Mouse (Mus musculus) stomach, postnatal 0 days (tissue): ENCODE measurements around the gene Nme3.

Source experiments
- CTCF ChIP-seq: IDR thresholded peaks from 2 replicates; pipeline ENCODE4 v1.5.1; 2016; ENCODE audit warnings: antibody characterized with exemption, low read depth, mild to moderate bottlenecking, moderate library complexity
- EP300 ChIP-seq: optimal IDR thresholded peaks from 2 replicates; pipeline ENCODE3; 2016; ENCODE audit warnings: antibody characterized with exemption

DNA sequence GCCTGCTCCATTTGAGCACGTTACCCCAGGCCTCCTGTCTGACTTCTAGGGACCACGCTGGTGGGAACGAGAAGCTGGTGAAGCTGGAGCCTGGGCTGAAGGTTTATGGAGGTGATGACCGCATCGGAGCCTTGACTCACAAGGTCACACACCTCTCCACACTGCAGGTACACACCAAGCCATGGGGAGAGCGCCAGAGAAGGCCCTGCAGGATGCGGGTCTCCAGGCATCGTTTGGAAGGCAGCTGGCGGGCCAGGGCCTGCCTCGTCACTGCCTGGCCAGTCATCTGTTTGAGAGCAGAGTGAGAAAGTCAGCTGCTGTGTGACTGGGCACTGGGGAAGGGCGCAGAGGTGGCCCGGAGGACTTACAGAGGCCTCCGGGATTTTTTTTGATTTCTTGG, 39.7 kb upstream of the Nme3 start:
- TF ChIP-seq EP300: no peak
- no peak for TF ChIP-seq CTCF
